Mouse (Mus musculus) brain, adult 2 months (tissue): ENCODE results near the gene Mapk14.
A peak's percentile ranks its signal among the peaks of the same experiment; 100 is the strongest.

Experiments
- DNase-seq: peaks from one replicate; pipeline ENCODE4 v3.0.0; 2011; ENCODE audit warnings: low read depth, low spot score

Mapk14 gene

GRCm38 (mm10) chr17:28690776-28691686 is at the start of gene Mapk14:
Gene Mapk14, plus strand, starts transcription at chr17:28691329.
- DNase-seq: peak; percentile 99

- DNase-seq: no peak
These were observed 47.4 kb upstream of the Mapk14 start for GRCm38 (mm10) chr17:28643697-28644096.

GRCm38 (mm10) chr17:28644112-28644511 is 47.0 kb upstream of the Mapk14 start:
- DNase-seq: no peak

- no peak for DNase-seq
These were observed 44.9 kb upstream of the Mapk14 start for GRCm38 (mm10) chr17:28646221-28646620.

- DNase-seq: peak; percentile 86
These were observed 42.3 kb upstream of the Mapk14 start for GRCm38 (mm10) chr17:28648607-28649370.

- no peak for DNase-seq
These were observed 40.9 kb upstream of the Mapk14 start for GRCm38 (mm10) chr17:28650268-28650667.

- DNase-seq: peak; percentile 48
These were observed 33.2 kb upstream of the Mapk14 start for GRCm38 (mm10) chr17:28657936-28658335.

- no peak for DNase-seq
These were observed 31.6 kb upstream of the Mapk14 start for GRCm38 (mm10) chr17:28659564-28659963.

GRCm38 (mm10) chr17:28682311-28683084 is 8.6 kb upstream of the Mapk14 start:
- no peak for DNase-seq

- DNase-seq: no peak
These were observed 7.5 kb upstream of the Mapk14 start for GRCm38 (mm10) chr17:28683601-28684000.

- DNase-seq: no peak
These were observed 6.5 kb upstream of the Mapk14 start for GRCm38 (mm10) chr17:28684631-28685030.

- no peak for DNase-seq
These were observed 3.8 kb upstream of the Mapk14 start for GRCm38 (mm10) chr17:28687354-28687753.

- DNase-seq: peak; percentile 60
These were observed 1.4 kb upstream of the Mapk14 start, which contains the start of gene Slc26a8 for GRCm38 (mm10) chr17:28689586-28690283. Gene Slc26a8, minus strand, starts transcription at chr17:28690233.

GRCm38 (mm10) chr17:28691687-28692340 is 685 bp downstream of the Mapk14 start:
- DNase-seq: no peak

- DNase-seq: peak; percentile 89
These were observed 1.2 kb downstream of the Mapk14 start for GRCm38 (mm10) chr17:28692341-28692710.

- no peak for DNase-seq
These were observed 2.0 kb downstream of the Mapk14 start for GRCm38 (mm10) chr17:28693086-28693485.

GRCm38 (mm10) chr17:28694078-28694477 is 2.9 kb downstream of the Mapk14 start:
- no peak for DNase-seq

- no peak for DNase-seq
These were observed 3.7 kb downstream of the Mapk14 start for GRCm38 (mm10) chr17:28694832-28695231.

- no peak for DNase-seq
These were observed 5.5 kb downstream of the Mapk14 start for GRCm38 (mm10) chr17:28696641-28697040.
